Mouse (Mus musculus) heart, adult 2 months (tissue): ENCODE measurements around the gene 4930579F01Rik. TPM values are rescaled to one million over a fixed set of nuclear protein-coding genes. Genes with fewer than 3 reads are reported as not detected.
A peak's percentile ranks its signal among the peaks of the same experiment; 100 is the strongest.

Experiments
- DNase-seq, 2 experiments: peaks; one replicate each; pipeline ENCODE4 v3.0.0; 2021
- H3K27ac ChIP-seq: fragments of 200-600 bp; 2 replicates; pipeline ENCODE4 v1.8.1; 2022
- H3K27me3 ChIP-seq: fragments of 200-500 bp; 2 replicates; pipeline ENCODE4 v1.6.1; 2012; ENCODE audit warnings: mild to moderate bottlenecking, low read length, inconsistent platforms, mixed read lengths; ENCODE audit not compliant: control insufficient read depth, insufficient read depth
- H3K36me3 ChIP-seq: fragments of 200-500 bp; 2 replicates; pipeline ENCODE4 v1.6.1; 2012; ENCODE audit warnings: low read length, inconsistent platforms; ENCODE audit not compliant: control insufficient read depth, insufficient read depth
- H3K4me1 ChIP-seq: fragments of 200-500 bp; 2 replicates; pipeline ENCODE4 v1.6.1; 2011; ENCODE audit warnings: low read length; ENCODE audit not compliant: control insufficient read depth, insufficient read depth
- H3K4me3 ChIP-seq: fragments of 200-600 bp; 2 replicates; pipeline ENCODE4 v1.8.1; 2022
- H3K79me2 ChIP-seq: fragments of 200-500 bp; replicated peaks from 2 replicates; pipeline ENCODE4 v1.6.1; 2012; ENCODE audit warnings: mild to moderate bottlenecking, inconsistent platforms, low read length, moderate library complexity, mixed read lengths; ENCODE audit not compliant: control insufficient read depth, insufficient read depth
- H3K9ac ChIP-seq: fragments of 200-500 bp; 2 replicates; pipeline ENCODE4 v1.6.1; 2012; ENCODE audit warnings: low read depth, mild to moderate bottlenecking, control low read depth, inconsistent platforms, low read length, mixed read lengths
- CTCF ChIP-seq: fragments of 200-600 bp; IDR thresholded peaks from 2 replicates; pipeline ENCODE4 v1.8.1; 2022; ENCODE audit warnings: antibody characterized with exemption, mild to moderate bottlenecking, moderate library complexity
- EP300 ChIP-seq: fragments of 200-500 bp; IDR thresholded peaks from 2 replicates; pipeline ENCODE4 v1.6.1; 2011; ENCODE audit warnings: low read depth, low read length, control low read depth; ENCODE audit not compliant: insufficient read depth
- POLR2A ChIP-seq: fragments of 200-500 bp; IDR thresholded peaks from 2 replicates; pipeline ENCODE4 v1.6.1; 2011; ENCODE audit warnings: mild to moderate bottlenecking, low read depth, low read length, control low read depth; ENCODE audit not compliant: insufficient read depth
- WGBS: fragments of 180-500 bp; shearing (Covaris S2); methylation state at CpG from one replicate; pipeline ENCODE4 v1.1.7; 2018; 5-methylcytosine and 5-hydroxymethylcytosine counted together
- intact Hi-C: fragments of 180-260 bp; cut with DNase I; formaldehyde crosslinking; loops from one replicate; pipeline ENCODE4 v1.15.1; 2025
- long read RNA-seq: library from polyadenylated mRNA; stranded (forward); transcript quantifications from one replicate; pipeline ENCODE4 v2.0.0, GENCODE M21; 2021
- polyA plus RNA-seq: library from polyadenylated mRNA; depleted of rRNA; stranded (reverse); fragments of >200 nt; gene quantifications from 2 replicates; pipeline ENCODE4 v1.2.3, GENCODE M21; 2012; rRNA removed
- total RNA-seq, 2 experiments: library from RNA; stranded (reverse); gene quantifications; 2 replicates each; pipeline ENCODE4 v1.2.3; 2021

The 4930579F01Rik gene
- total RNA-seq (not detected), polyA plus RNA-seq (0.06 TPM in 1 of 2 replicates, not detected in the other)
- long read RNA-seq, result 0 reads

DNA sequence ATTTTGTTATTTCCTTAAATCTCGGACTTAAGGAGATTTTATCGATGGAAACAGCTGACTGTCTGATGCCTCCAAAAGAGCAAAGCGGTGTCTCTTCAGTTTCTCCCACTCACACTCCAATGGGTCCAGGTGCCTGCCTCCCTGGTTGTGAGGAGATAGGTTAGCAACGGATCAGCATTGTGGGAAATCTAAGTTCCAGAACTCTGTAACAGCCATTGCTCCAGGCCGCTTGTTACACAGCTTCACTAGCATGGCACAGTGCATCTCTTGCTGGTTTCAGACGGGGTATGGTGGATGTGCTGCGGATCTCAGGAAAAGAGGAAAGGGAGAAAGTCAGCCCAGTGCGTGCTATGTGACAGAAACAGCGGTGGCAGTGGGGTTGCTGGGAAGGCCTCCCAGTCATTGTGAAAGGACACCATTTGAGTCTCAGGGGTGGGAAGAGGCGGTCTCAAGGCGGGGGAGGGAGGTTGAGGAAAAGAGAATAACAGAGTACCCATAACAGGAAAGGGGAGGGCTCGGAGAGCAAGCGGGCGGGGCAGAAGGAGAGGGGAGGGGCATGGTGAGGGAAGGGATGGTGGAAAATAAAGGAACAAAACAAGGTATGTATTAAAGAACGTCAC lies at the start of gene 4930579F01Rik:
Gene 4930579F01Rik (minus strand): TSS at position 143 of the 620 bp plus-strand sequence.
- H3K27me3 ChIP-seq, result no peaks in the 10 kb centered on the region
- 76% methylated on average over 15 of the region's 15 CpGs for WGBS
- H3K4me3 ChIP-seq, result no peak within 1 kb of the TSS
- intact Hi-C loops, result loop anchor here (10.0 kb wide), 2 partner anchors 431 to 711 kb away; no protein-coding TSS in a partner anchor
- no peaks in the 10 kb centered on the region for H3K79me2 ChIP-seq
- no peaks in the 10 kb centered on the region for H3K36me3 ChIP-seq
- H3K4me1 ChIP-seq, result peaks cover 1% of the 10 kb centered on the region; the same call in 1 of the 2 replicates
- no peak within 1 kb of the TSS for H3K27ac ChIP-seq
- DNase-seq, result no peak
- no peak for TF ChIP-seq CTCF
- TF ChIP-seq POLR2A, result no peak
- TF ChIP-seq EP300, result no peak
- no peak within 1 kb of the TSS for H3K9ac ChIP-seq

DNA sequence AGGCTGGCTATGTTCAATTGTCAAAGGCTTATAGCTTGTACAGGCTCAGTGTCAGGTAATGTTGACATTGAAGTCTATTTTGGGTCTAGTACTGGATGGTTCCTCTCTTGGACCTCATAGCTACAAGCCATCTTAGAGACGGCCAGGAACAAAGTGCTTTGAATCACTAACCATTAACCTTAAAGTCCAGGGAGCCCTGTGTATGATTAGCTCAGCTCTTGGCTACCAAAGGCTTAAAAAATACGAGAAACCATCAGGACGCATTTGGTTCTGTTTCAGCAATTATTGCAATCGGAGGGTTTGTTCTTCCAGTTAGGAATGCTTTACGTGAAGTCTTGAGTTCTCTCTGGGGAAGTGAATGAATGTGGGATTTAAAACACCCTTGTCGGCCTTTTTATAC lies 49.3 kb upstream of the 4930579F01Rik start:
- no peak overlapping the region for H3K4me3 ChIP-seq
- no peaks in the 10 kb centered on the region for H3K79me2 ChIP-seq
- no peak overlapping the region for H3K9ac ChIP-seq
- WGBS, result 88% methylated on average over 6 of the region's 6 CpGs
- TF ChIP-seq CTCF, result no peak
- TF ChIP-seq POLR2A, result no peak
- TF ChIP-seq EP300, result no peak
- H3K36me3 ChIP-seq, result peaks cover 3% of the 10 kb centered on the region; the same call in 1 of the 2 replicates
- H3K27ac ChIP-seq, result no peak overlapping the region
- intact Hi-C loops, result no loop called here
- H3K4me1 ChIP-seq, result peaks cover 10% of the 10 kb centered on the region
- no peak for DNase-seq
- H3K27me3 ChIP-seq, result no peaks in the 10 kb centered on the region

- intact Hi-C loops, result no loop called here
- no peak for TF ChIP-seq POLR2A
- TF ChIP-seq EP300, result no peak
- no peak for TF ChIP-seq CTCF
Observed at GRCm38 (mm10) chr3:138242021-138242726, 48.5 kb upstream of the 4930579F01Rik start.

GRCm38 (mm10) chr3:138241371-138241770 lies 47.7 kb upstream of the 4930579F01Rik start:
- Histone ChIP-seq H3K79me2 (no peaks in the 10 kb centered on the region), H3K27ac (no peak overlapping the region; the same call in 1 of the 2 replicates), H3K4me1 (peaks cover 3% of the 10 kb centered on the region), H3K4me3 (no peak overlapping the region), H3K27me3 (no peaks in the 10 kb centered on the region), H3K9ac (0 out of 2 replicates have a peak overlapping the region, but pooled peaks have one; percentile 25), H3K36me3 (no peaks in the 10 kb centered on the region)
- intact Hi-C loops, result loop anchor here (2.0 kb wide), 2 partner anchors 63 to 163 kb away; no protein-coding TSS in a partner anchor
- WGBS, result 21% methylated on average over 6 of the region's 6 CpGs
- peak in 1 of 2 experiments; percentile 23 for DNase-seq
- TF ChIP-seq EP300, result no peak
- no peak for TF ChIP-seq CTCF
- TF ChIP-seq POLR2A, result no peak

More at GRCm38 (mm10) chr3:138242021-138242726, 48.5 kb upstream of the 4930579F01Rik start:
- peaks cover 6% of the 10 kb centered on the region for H3K4me1 ChIP-seq
- no peaks in the 10 kb centered on the region for H3K79me2 ChIP-seq
- no peak overlapping the region for H3K9ac ChIP-seq
- DNase-seq, result no peak
- H3K36me3 ChIP-seq, result peaks cover 3% of the 10 kb centered on the region; the same call in 1 of the 2 replicates
- 88% methylated on average over 14 of the region's 14 CpGs for WGBS
- no peak overlapping the region for H3K4me3 ChIP-seq
- no peak overlapping the region for H3K27ac ChIP-seq
- H3K27me3 ChIP-seq, result no peaks in the 10 kb centered on the region

DNA sequence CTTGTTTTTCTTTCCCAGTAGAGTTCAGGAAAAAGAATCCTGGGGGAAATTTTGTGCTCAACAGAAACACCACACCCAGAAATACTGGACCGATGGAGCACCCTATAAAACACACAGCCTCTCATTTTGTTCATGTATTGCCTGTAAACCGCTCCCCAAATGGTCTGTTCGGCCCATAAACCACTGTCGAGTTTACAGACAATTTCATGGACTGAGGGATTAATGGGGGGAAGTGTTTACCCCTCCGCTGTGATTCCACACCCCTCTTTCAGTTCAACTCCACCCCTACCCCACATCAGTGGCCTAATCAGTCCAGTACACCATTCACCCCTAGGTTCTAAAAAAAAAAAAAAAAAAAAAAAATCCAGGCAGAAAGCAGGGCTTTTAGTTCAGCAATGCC lies 47.3 kb upstream of the 4930579F01Rik start:
- H3K27me3 ChIP-seq, result no peaks in the 10 kb centered on the region
- H3K4me1 ChIP-seq, result peaks cover 2% of the 10 kb centered on the region
- WGBS, result 63% methylated on average over 5 of the region's 5 CpGs
- intact Hi-C loops, result loop anchor here (2.0 kb wide), 2 partner anchors 64 to 164 kb away; no protein-coding TSS in a partner anchor
- H3K9ac ChIP-seq, result peak overlapping the region; percentile 25; the same call in 1 of the 2 replicates
- H3K36me3 ChIP-seq, result no peaks in the 10 kb centered on the region
- DNase-seq, result no peak
- peak overlapping the region; percentile 43; the same call in 1 of the 2 replicates for H3K27ac ChIP-seq
- TF ChIP-seq POLR2A, result no peak
- no peak for TF ChIP-seq CTCF
- no peak for TF ChIP-seq EP300
- no peak overlapping the region for H3K4me3 ChIP-seq
- no peaks in the 10 kb centered on the region for H3K79me2 ChIP-seq
